Mouse (Mus musculus): ENCODE data around the gene Mtnr1a.

Mtnr1a gene

DNA sequence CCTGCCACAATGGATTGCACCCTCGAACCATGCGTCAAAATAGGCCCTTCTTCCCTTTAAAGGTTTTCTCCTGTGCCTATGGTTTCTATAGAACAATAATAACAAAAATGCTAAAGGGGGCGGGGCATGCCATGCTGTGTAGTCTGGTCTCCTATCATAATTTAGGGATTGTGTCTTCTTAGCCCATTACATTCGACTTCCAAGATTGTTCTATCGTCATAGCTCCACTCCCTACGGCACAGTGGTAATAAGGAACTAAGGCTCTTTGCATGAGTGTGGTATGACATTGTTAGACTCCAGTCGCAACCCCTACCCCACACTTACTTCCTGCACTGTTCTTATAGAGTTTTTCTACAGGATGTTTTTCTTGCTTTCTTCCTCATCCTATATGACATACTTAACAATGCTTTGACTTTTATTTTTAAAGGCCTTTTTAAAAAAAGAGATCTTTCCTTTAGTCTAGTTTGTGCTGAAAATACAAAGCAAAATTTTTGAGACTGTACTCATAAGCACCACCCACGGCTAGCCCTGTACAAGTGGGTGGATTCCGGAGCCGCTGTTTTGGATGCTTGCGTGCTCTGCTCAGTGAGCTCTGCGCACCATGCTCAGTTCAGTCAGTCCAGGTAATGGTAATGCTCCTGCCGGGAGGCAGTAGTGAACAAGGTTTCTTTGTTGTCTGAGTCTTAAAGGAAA, 40.6 kb downstream of the Mtnr1a start:
- no peak for DNase-seq (ENCODE audit: low spot score)

DNA sequence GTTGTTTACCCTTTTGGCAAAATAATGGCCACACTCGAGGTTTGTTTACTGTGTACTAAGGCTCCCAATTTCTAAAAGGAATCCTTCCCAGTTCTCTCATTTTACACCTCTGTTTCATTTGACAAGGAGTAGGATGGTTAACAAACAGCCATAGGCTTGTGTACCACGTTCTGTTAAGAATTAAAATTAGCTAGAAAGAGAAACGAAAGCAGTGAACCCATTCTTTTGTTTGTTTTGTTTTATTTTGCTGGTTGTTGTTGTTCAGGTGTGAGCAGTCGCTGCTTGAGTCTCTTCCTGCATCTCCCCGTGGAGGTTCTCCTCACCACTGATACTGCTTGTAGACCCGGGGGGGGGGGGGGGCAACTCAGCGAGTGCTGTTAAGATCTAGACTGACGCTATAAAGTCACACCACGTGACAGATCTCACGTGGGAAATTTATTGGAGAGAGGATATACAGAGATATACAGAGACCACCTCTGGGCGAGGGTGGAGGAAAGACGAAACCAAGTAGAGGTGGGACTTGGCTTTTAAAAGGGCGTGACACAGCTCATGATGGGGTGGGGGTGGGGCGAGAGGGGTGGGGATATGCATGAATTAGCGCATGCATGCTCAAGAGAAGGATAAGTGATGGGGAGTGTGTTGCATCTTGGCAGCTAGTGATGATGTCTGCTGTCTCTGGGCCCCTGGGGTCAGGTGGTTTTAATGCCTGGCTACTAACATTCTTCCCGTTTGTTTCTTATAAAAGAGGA, 41.3 kb downstream of the Mtnr1a start:
- DNase-seq (ENCODE audit: low spot score) = no peak

DNA sequence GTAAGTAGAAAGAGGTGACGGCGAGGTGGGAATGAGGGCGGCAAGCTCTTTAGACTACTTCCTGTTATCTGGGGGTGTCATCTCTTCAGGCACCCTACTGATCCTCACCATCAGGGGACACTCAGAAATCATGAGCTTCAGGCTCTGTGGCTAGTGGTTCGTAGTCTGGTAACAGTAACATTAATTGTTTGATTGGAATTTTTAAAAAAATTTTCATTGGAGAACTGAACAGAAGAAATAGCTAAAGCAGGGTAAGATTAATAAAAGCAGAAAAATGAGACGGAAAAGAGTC, 41.8 kb downstream of the Mtnr1a start:
- DNase-seq (ENCODE audit: low spot score) = no peak

DNA sequence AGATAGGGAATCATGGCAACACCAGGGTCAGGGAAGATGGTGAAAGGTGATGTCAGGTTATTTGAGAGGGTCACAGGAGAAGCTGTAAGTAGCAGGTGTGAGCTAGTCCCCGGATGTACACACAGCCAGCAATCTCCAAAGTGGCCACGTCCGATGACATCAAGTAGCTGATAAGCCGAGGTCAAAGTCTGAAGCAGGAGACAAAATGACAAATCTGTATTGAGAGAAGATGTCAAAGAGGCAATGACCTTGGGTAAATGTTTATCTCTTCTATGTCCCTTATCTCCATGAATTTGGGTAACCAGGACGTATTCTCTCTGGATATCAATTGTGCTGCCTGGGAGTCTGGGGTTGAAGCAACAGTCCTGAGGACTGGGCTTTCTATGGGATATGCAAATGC, 42.9 kb downstream of the Mtnr1a start:
- no peak for DNase-seq (ENCODE audit: low spot score)

DNA sequence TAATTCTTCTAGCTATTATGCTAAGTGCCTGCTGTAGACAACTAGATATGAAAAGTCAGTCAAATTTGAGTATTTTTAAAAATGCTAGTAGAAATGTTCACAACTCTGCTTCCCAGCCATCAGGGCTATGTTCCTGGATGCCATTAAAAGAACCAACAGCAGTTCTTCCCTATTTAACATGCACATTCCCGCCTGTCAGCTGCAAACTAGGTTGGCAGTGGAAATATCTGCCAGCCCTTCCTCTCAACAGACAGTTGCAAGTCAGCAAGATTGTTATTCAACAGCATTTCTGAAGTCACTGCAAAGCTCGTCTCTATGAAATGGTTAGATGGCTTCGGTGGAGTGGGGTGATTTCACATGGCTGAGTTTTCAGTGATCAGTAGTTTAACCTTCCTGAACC, 48.7 kb downstream of the Mtnr1a start:
- no peak for DNase-seq (ENCODE audit: low spot score)

DNA sequence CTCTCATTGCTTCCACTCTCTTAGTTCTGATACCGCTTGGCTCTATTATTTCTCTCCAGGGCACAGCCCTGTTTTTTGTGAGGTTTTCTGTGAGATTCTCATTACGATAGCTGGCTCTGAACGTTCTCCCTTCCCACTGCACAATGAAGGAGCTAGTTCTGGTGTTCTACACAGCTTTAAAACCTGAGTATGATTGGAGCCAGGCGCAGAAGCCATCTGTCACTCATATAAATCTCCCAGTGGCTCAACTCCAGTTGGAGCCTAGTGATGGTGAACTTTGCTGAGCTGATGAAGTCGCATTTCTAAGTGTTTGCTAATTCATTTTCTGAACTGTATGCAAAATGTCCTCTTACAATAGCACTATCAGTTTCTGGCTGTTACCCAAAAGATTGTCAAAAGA, 56.7 kb downstream of the Mtnr1a start:
- DNase-seq (ENCODE audit: low spot score) = no peak
